Mouse (Mus musculus) heart, postnatal 25 days (tissue): ENCODE results near the gene Xylt1. TPM values are rescaled to one million over a fixed set of nuclear protein-coding genes. Genes with fewer than 3 reads are reported as not detected.

Experiments used
- DNase-seq: peaks from one replicate; pipeline ENCODE4 v3.0.0; 2022; ENCODE audit warnings: low spot score
- intact Hi-C: fragments of 180-260 bp; cut with DNase I; formaldehyde crosslinking; loops from one replicate; pipeline ENCODE4 v1.15.1; 2025
- total RNA-seq, 2 experiments: library from RNA; stranded (reverse); gene quantifications; 2 replicates each; pipeline ENCODE4 v1.2.3; 2021

Xylt1 gene
- total RNA-seq, 2 experiments from 2014 or later, result 2.8 to 3.2 TPM

DNA sequence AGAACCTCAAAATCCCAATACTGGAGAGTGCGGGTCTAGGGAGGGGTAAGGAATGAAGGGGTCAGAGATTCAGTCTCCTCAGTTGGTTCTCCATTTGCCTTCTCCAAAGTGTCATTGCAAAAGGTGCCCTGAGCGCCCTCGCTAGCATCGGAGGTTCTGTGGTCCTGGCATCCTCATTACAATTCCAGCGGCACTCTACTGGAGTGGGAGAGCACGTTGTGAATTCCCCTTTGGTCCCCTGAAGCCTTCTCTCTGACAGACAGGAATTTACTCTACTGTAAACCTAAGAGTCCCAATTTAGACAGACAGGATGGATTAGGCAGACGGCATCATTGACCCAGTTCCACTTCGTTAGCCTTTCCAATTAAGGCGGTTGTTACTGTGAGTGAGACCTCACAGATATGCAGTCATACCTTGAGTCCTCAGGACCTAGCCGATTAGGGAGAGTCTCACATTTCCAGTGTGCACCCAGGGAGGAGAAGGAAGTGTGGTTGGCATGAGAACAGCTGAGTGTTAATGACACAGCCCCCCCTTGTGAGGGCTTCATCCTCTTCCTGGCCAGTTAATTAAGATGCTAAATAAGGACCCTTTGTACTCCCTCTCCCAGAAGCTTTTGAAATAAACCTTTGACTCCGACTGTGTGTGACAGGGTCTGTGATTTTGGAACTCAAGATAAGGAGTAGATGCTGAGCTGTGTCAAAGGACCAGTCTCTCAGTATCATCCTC, 91.4 kb downstream of the Xylt1 start:
- intact Hi-C loops, result no loop called here
- no peak for DNase-seq

GRCm38 (mm10) chr7:117472781-117473743, 92.3 kb downstream of the Xylt1 start:
- intact Hi-C loops, result no loop called here
- DNase-seq, result no peak

DNA sequence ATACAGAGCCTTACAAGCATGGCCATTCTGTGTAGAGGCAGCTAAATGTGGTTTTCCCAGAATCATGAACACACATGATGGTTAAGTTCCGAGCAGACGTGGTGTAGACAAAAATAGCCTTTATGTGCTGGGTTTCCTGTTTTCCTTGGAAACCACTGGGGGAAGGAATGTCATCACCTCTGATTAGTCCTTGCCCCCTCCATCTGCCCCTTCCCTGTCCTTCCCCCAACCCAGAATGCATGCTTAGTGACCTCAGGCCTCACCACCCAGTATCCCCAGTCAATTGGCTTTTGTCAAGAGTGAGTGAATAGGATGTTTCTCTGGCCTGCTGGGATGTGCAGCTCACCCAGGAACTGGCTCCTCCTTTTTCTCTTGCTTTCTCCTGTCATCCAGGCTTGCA, 93.5 kb downstream of the Xylt1 start:
- intact Hi-C loops, result no loop called here
- DNase-seq, result no peak

DNA sequence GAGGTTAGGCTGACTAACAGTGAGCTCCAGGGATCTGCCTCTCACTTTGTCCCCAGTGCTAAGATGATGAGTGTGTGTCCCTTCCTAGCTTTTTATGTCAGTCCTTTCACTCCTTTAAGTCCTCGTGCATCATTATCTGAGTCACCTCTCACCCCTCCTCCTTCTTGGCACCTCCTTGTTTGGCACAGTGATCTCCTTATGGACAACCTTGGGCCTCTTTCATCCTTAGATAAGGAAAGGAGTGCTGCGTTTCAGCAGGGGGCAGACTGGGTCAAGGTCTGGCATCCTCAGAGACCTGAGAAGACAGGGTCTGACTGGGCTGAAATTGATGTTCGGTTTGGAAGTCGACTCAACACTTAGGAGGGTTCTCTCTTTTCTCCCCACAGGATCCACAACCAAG, 94.3 kb downstream of the Xylt1 start:
- DNase-seq, result no peak
- intact Hi-C loops, result no loop called here

DNA sequence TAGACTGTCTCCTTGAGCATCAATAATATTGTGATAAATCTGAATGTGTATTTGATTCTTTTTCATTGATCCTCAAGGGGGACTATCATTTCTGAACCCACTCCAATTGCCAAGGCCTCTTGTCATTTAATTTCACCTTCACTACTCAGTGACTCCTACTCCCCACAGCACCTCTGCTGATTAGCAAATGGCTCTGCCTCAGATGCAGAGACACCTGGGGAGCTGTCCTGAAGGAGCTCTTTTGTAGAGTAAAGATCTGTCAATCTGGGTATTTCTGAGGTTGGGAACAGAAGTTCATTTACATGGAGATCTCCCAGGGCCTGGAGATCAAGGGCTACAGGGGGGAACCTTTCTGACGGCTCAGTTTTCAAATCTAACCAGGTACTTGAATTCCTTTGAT, 98.2 kb downstream of the Xylt1 start:
- DNase-seq, result no peak
- intact Hi-C loops, result no loop called here

- intact Hi-C loops, result no loop called here
- no peak for DNase-seq
Observed at GRCm38 (mm10) chr7:117480831-117481230, 100.1 kb downstream of the Xylt1 start.

- DNase-seq, result no peak
- intact Hi-C loops, result no loop called here
Observed at GRCm38 (mm10) chr7:117481404-117481803, 100.6 kb downstream of the Xylt1 start.

DNA sequence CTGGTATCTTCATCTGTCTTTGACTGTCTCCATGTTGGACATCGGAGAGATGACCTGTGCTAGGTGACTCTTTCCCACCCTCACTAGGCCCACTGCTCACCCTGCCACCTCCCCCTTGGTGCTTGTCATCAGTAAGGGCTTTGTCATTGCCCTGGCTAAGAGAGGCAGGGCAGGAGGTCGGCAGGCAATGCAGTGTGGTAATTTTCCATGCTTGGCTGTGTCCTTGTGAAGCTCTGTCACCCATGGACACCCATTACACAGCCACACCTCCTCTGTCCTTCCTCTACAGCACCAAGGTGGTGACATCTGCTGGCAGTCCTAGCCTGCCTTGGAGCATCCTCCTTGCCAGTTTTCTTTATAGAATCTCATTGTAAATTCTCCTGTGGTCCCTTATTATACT, 101.9 kb downstream of the Xylt1 start:
- intact Hi-C loops, result no loop called here
- DNase-seq, result no peak

- intact Hi-C loops, result no loop called here
- DNase-seq, result no peak
Observed at GRCm38 (mm10) chr7:117484589-117484988, 103.8 kb downstream of the Xylt1 start.

DNA sequence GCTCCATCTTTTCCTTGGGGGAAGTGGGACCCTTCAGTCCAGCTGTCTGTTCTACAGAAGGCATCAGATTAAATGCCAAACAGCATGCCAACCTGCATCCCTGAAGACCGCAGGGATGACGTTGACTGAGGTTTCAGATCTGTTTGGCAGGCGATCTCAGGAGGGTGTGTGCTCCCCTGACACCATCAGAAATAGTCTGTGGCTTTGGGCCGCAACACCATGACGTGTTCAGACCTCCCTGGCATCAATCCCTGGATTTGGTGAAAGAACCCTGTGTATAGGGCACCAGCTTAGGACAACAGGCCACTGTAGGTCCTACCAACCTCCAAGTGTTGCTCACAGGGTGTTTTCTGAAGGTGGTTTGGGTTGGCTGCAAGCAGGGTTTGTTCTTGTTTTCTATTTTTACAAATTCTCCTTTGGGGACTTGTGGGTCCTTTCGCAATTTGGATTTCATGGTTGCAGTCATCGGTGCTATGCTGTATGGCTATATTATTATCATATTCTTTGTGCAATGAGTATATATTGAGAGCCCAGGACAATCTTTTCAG, 104.3 kb downstream of the Xylt1 start:
- intact Hi-C loops, result no loop called here

GRCm38 (mm10) chr7:117486425-117487172, 105.8 kb downstream of the Xylt1 start:
- intact Hi-C loops, result no loop called here
- DNase-seq, result no peak

More for the DNA sequence above, 104.3 kb downstream of the Xylt1 start:
- DNase-seq, result no peak

DNA sequence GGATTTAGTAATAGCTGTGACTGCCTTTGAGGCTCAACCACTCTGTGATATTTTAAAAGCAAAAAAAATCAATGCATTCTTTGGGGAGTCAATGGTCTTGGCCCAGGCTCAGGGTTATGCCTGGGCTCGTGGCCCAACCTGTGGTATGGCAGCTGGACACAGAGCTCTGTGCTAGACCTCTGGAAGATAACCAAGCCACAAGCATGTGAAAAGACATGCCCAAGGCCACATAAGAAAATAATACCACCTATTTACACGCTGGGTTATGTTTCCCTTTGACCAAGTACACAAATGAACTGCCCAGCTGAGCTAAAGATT, 106.4 kb downstream of the Xylt1 start:
- intact Hi-C loops, result no loop called here
- no peak for DNase-seq

DNA sequence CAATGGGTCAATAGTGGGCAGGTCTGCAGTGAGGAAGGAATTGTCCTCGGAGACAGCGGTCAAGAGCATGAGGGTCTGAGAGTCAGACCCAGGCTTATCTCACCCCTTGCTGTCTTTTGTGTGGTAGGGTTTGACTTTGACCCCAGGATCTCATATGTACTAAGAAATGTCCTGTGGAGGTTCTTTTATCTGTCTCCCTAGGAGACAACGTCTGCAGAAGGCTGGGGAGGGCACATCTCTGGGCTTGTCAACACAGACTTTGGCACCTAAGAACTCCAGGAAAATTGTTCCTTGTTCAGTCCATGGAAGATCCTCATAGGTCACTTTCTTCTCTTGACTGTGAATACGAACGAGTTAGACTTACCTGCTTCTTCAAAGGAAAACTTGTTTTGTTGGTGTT, 109.2 kb downstream of the Xylt1 start:
- no peak for DNase-seq
- intact Hi-C loops, result no loop called here

DNA sequence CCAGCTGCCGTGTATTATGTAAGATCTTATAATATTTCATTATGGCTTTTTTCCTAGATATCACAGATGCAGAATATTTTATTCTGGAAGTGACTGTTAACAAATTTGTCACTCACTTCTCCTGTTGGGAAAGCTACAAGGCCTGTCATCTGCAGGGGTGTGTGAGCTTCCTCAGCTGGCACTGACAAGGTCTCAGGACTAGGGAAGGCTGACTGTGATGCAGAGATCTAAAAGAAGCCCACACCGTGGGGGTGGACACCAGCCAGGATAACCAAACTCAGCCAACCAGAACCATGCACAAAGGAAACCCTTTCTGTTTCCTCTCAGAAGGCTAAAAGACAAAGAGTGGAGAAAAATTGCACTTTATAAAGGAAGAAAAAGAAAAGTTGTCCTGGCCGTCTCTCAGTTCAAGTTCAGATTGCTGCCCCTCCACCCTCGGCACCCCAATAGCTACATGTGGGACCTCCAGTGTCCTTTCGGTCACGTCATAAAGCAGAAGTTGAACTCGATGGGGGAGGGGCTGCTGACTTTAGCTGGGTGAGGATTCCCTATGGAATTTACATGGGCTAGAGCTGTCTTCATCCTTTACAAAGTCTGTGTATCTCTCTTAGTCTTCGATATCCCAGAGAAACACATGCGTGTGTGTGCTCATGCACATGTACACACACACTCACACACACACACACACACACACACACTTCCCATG, 109.9 kb downstream of the Xylt1 start:
- DNase-seq, result no peak
- intact Hi-C loops, result no loop called here

GRCm38 (mm10) chr7:117491495-117491894, 110.7 kb downstream of the Xylt1 start:
- no peak for DNase-seq
- intact Hi-C loops, result no loop called here

GRCm38 (mm10) chr7:117494210-117494609, 113.4 kb downstream of the Xylt1 start:
- DNase-seq, result peak; percentile 63
- intact Hi-C loops, result no loop called here

- peak; percentile 21 for DNase-seq
- intact Hi-C loops, result loop anchor here (5.0 kb wide), 1 partner anchor 112 kb away; the partner anchor contains the start of gene Xylt1
Observed at GRCm38 (mm10) chr7:117494618-117495310, 114.0 kb downstream of the Xylt1 start.

- DNase-seq, result no peak
Observed at GRCm38 (mm10) chr7:117495751-117496150, 115.0 kb downstream of the Xylt1 start.

GRCm38 (mm10) chr7:117498173-117498572, 117.4 kb downstream of the Xylt1 start:
- intact Hi-C loops, result loop anchor here (5.0 kb wide), 1 partner anchor 116 kb away; the partner anchor contains the start of gene Xylt1
- DNase-seq, result no peak

More at GRCm38 (mm10) chr7:117495751-117496150, 115.0 kb downstream of the Xylt1 start:
- intact Hi-C loops, result loop anchor here (5.0 kb wide), 1 partner anchor 113 kb away; the partner anchor contains the start of gene Xylt1
